25 mouse cellular contexts compared by ENCODE assay signal in the genomic region with DNA sequence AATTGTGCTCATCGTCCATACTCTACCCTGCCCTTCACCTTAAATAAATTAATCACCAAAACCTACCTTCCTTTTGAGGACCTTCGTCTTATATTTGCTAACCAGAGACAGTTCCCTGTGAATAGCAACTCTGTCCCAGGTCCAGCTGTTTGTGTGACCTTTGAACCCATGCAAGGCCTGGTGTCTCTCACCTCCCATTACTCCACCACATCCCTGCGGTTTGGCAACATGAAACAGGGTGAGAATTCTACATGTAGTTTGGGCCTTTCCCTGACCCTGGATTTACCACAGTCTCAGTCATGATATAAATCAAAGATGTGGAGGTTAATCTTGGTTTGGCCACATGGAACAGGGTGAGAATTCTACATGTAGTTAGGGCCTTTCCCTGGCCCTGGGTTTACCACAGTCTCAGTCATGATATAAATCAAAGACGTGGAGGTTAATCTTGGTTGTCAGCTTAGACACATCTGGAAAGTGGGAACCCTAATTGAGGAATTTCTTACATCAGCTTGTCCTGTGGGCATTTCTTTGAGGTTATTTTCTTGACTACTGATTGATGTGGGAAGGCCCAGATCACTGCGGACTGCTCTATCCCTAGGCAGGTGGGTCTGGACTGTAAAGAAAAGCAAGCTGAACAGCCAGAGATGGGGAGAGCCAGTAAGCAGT. TPM values are rescaled to one million over a fixed set of nuclear protein-coding genes. Genes with fewer than 3 reads are reported as not detected.
DNase-seq lines count a peak whose midpoint lies in the region; ATAC-seq lines count a peak whose summit lies in the region.
"Had no signal": no experiment of that assay in that cellular context is flagged by ENCODE, and none has a peak within 500 bp of the region (broad histone marks: within the 10 kb centered on the region; RNA-seq: fewer than 3 reads in every experiment).

No protein-coding gene starts in this region.

- no peak for DNase-seq in kidney, postnatal 25 days
- peak; percentile 39 for DNase-seq in testis, postnatal 10 days (ENCODE audit: low spot score)
- DNase-seq in testis, postnatal 14 days (ENCODE audit: low spot score), result no peak
- peak; percentile 57 for DNase-seq in embryonic facial prominence, embryonic 14.5 days (ENCODE audit: low spot score)
- no peak for DNase-seq in spleen, postnatal 36 days (ENCODE audit: low spot score in 2 of 2)
- DNase-seq in layer of hippocampus, postnatal 25 days (ENCODE audit: extremely low spot score in 1 of 2, low spot score in 1 of 2), result no peak
- DNase-seq in retina, embryonic 14.5 days (ENCODE audit: low spot score), result no peak
- DNase-seq: adrenal gland, postnatal 10 days; cerebellum, adult 9-11 months; gastrocnemius, postnatal 10 days; heart, postnatal 14 days; thymus, adult 18-20 months had no signal

- no peak for ATAC-seq in kidney, embryonic 15.5 days (replicated peaks; ENCODE audit: low FRiP score)
- ATAC-seq in embryonic facial prominence, embryonic 14.5 days (ENCODE audit: low read depth), result peak; percentile 48; the same call in 1 of the 2 replicates
- ATAC-seq: intestine, postnatal 0 days had no signal

- 51% methylated on average over 5 of the region's 5 CpGs for WGBS in kidney, embryonic 15.5 days
- WGBS in embryonic facial prominence, embryonic 14.5 days, result 35% methylated on average over 5 of the region's 5 CpGs

- H3K36me3 ChIP-seq in kidney, embryonic 15.5 days, result no peaks in the 10 kb centered on the region
- no peaks in the 10 kb centered on the region for H3K36me3 ChIP-seq in embryonic facial prominence, embryonic 14.5 days (ENCODE audit: control insufficient read depth, insufficient read depth, low read length)
- H3K36me3 ChIP-seq: embryonic facial prominence, embryonic 13.5 days; forebrain, embryonic 12.5 days; G1E; liver, embryonic 15.5 days; neural tube, embryonic 13.5 days had no signal

- no peaks in the 10 kb centered on the region for H3K27me3 ChIP-seq in kidney, embryonic 15.5 days
- no peaks in the 10 kb centered on the region for H3K27me3 ChIP-seq in embryonic facial prominence, embryonic 14.5 days (replicated peaks; ENCODE audit: control insufficient read depth, insufficient read depth, low read length)
- H3K27me3 ChIP-seq: embryonic facial prominence, embryonic 13.5 days; forebrain, embryonic 12.5 days; liver, embryonic 15.5 days; neural tube, embryonic 13.5 days had no signal

- peaks cover 28% of the 10 kb centered on the region for H3K4me1 ChIP-seq in kidney, embryonic 15.5 days
- peaks cover 29% of the 10 kb centered on the region; the same call in 1 of the 2 replicates for H3K4me1 ChIP-seq in embryonic facial prominence, embryonic 14.5 days (ENCODE audit: control insufficient read depth, insufficient read depth, low read length)
- H3K4me1 ChIP-seq: liver, embryonic 15.5 days; megakaryocyte, embryonic 14.5 days had no signal

- H3K27ac ChIP-seq in kidney, embryonic 15.5 days, result 0 out of 2 replicates have a peak overlapping the region, but pooled peaks have one; percentile 29
- H3K27ac ChIP-seq in embryonic facial prominence, embryonic 14.5 days (replicated peaks; ENCODE audit: low read depth, low read length), result no peak overlapping the region
- H3K27ac ChIP-seq: embryonic facial prominence, embryonic 13.5 days; heart, adult 2 months; hindbrain, embryonic 14.5 days; liver, embryonic 15.5 days; neural tube, embryonic 13.5 days had no signal

- no peak overlapping the region for H3K4me2 ChIP-seq in kidney, embryonic 15.5 days
- no peak overlapping the region for H3K4me2 ChIP-seq in embryonic facial prominence, embryonic 14.5 days (ENCODE audit: low read depth, low read length)
- H3K4me2 ChIP-seq: embryonic facial prominence, embryonic 13.5 days; forebrain, embryonic 12.5 days; hindbrain, embryonic 14.5 days; liver, embryonic 15.5 days; neural tube, embryonic 13.5 days had no signal

- no peaks in the 10 kb centered on the region for H3K9me3 ChIP-seq in kidney, embryonic 15.5 days (replicated peaks)
- H3K9me3 ChIP-seq in embryonic facial prominence, embryonic 14.5 days (ENCODE audit: control insufficient read depth, low read length), result no peaks in the 10 kb centered on the region
- H3K9me3 ChIP-seq: embryonic facial prominence, embryonic 13.5 days; forebrain, embryonic 12.5 days; G1E; liver, embryonic 15.5 days; megakaryocyte, embryonic 14.5 days; neural tube, embryonic 13.5 days had no signal

- H3K9ac ChIP-seq in kidney, embryonic 15.5 days, result no peak overlapping the region
- no peak overlapping the region for H3K9ac ChIP-seq in embryonic facial prominence, embryonic 14.5 days (ENCODE audit: low read depth, low read length)
- H3K9ac ChIP-seq: embryonic facial prominence, embryonic 13.5 days; forebrain, embryonic 12.5 days; hindbrain, embryonic 14.5 days; liver, embryonic 15.5 days; neural tube, embryonic 13.5 days had no signal

- no peak overlapping the region for H3K4me3 ChIP-seq in kidney, embryonic 15.5 days (replicated peaks)
- H3K4me3 ChIP-seq in embryonic facial prominence, embryonic 14.5 days (ENCODE audit: low read depth, low read length), result no peak overlapping the region
- H3K4me3 ChIP-seq: embryonic facial prominence, embryonic 13.5 days; forebrain, embryonic 12.5 days; heart, adult 2 months; liver, embryonic 15.5 days; megakaryocyte, embryonic 14.5 days; neural tube, embryonic 13.5 days had no signal

RNA-seq across cellular contexts. Expression of a gene that starts 40.2 kb away (rescaled TPM):
- not detected in 2 replicates for polyA plus RNA-seq in kidney, embryonic 15.5 days (2015; fragmentation: Nextera tagmentation; extraction: Ambion mirVana)
- polyA plus RNA-seq in embryonic facial prominence, embryonic 14.5 days (2014; fragmentation: Nextera tagmentation; extraction: Ambion mirVana), result 0.10 TPM in 1 of 2 replicates, not detected in the other
- under 1 TPM in 1 of 2 experiments, not detected in 1; 0.20 TPM for total RNA-seq in layer of hippocampus, postnatal 25 days (2021)
- total RNA-seq: adrenal gland, postnatal 10 days; gastrocnemius, postnatal 10 days; heart, adult 2 months; heart, postnatal 14 days; layer of hippocampus, postnatal 36 days; left cerebral cortex, postnatal 36 days had no signal
- polyA plus RNA-seq: embryonic facial prominence, embryonic 13.5 days; forebrain, embryonic 12.5 days; G1E; heart, adult 2 months; intestine, postnatal 0 days; liver, embryonic 15.5 days; neural tube, embryonic 13.5 days; spleen, adult 2 months had no signal

Comparison
In these comparisons a context has a peak if more than half of its experiments do, and no peak if none do; other contexts are left out.
1. DNase-seq: peak in testis, postnatal 10 days (single experiment) and embryonic facial prominence, embryonic 14.5 days (single experiment); none in kidney, postnatal 25 days (0 of 2), testis, postnatal 14 days (single experiment), spleen, postnatal 36 days (0 of 2), layer of hippocampus, postnatal 25 days (0 of 2) and retina, embryonic 14.5 days (single experiment).